Mouse (Mus musculus): ENCODE measurements around the gene Ddx19b.
A peak's percentile ranks its signal among the peaks of the same experiment; 100 is the strongest.
"Not testable (repeated sequence)": the region's sequence is repeated elsewhere in the genome, so short reads cannot be mapped to it uniquely, and the experiment has no call there.

Gene Ddx19b

DNA sequence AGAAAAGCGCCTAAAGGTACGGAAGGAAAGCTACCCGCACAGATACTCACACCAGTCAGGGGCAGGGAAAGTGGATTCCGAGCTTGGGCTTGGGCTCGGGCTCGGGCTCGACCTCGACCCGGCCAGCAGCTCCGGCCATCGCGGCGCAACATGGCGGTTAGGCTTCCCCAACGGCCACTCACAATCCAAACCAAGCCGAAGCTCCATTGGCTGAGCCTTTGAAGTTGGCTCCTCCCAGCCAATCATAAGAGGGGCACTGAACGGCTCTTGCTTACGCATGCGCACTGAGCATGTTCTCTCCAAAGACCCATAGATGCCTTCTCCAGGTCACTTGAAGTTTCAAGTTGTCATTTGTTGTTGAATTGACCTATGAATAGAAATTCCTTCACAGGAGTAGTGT lies at the start of gene Ddx19b:
Ddx19b (minus strand) TSS at position 180 of the 400 bp plus-strand sequence.
- DNase-seq (ENCODE audit: low spot score in 2 of 2), result no peak

- no peak for DNase-seq (ENCODE audit: low spot score in 2 of 2)
Observed at GRCm38 (mm10) chr8:111079861-111080271, 48.3 kb upstream of the Ddx19b start.

DNA sequence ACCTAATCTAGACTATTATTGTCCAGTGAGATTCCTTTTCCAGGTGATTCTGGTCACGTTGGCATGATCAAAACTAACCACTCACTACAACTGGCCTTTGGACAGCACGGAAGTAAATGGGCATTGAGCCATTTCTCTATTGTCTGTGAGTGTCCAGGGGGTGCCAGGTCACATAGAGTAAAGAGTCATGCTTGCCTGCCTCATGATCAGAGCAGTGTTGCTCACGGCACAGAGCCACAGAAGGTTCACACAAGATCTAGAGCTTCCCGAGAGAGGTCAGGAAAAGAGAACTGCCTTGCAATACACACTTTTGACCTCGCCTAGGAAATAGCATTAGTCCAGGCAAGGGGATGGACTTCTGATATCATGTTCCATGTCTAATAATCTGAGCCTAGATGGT lies 47.9 kb upstream of the Ddx19b start:
- no peak for DNase-seq (ENCODE audit: low spot score in 2 of 2)

- DNase-seq (ENCODE audit: low spot score in 2 of 2), result peak in 1 of 2 experiments; percentile 45
Observed at GRCm38 (mm10) chr8:111075926-111076325, 44.4 kb upstream of the Ddx19b start.

DNA sequence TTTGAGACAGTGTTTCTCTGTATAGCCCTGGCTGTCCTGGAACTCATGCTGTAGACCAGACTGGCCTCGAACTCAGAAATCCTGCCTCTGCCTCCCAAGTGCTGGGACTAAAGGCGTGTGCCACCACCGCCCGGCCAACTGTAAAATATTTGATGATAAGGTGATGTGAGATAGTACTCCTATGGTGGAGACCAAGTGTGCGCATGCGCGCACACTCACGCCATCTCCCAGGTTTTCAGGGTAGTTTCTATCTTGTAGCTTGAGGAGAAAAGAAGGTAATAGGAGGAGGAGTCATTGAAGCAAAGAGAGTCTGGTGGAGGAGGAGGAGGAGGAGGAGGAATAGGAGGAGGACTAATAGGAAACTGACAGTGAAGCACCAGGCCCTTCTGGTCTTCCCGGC lies 37.1 kb upstream of the Ddx19b start:
- not testable (repeated sequence) for DNase-seq (ENCODE audit: low spot score in 2 of 2)

DNA sequence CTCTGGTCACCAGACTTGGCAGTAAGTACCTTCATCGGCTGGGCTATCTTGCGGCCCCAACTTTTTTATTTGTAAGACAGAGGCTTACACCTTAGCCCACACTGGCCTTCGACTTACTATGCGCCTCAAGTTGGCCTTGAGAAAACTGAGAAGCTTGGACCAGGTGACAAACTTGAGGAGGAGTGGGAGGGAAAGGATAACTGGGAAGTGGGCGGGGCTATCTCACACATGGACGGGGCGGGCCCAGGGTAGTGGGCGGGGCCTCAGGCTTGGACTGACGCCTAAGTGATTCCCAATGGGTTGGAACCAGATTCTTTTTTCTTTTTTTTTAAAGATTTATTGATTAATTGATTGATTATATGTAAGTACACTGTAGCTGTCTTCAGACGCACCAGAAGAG lies 35.9 kb upstream of the Ddx19b start:
- no peak for DNase-seq (ENCODE audit: low spot score in 2 of 2)

- no peak for DNase-seq (ENCODE audit: low spot score in 2 of 2)
Observed at GRCm38 (mm10) chr8:111066308-111066707, 34.8 kb upstream of the Ddx19b start.

- DNase-seq (ENCODE audit: low spot score in 2 of 2), result no peak
Observed at GRCm38 (mm10) chr8:111062893-111063292, 31.3 kb upstream of the Ddx19b start.

- peak; percentile 90 to 91 for DNase-seq (ENCODE audit: low spot score in 2 of 2)
Observed at GRCm38 (mm10) chr8:111062072-111062757, 30.7 kb upstream of the Ddx19b start.

GRCm38 (mm10) chr8:111061688-111062071 lies 30.1 kb upstream of the Ddx19b start:
- DNase-seq (ENCODE audit: low spot score in 2 of 2), result no peak

GRCm38 (mm10) chr8:111058946-111059572 lies 27.5 kb upstream of the Ddx19b start:
- no peak for DNase-seq (ENCODE audit: low spot score in 2 of 2)

DNA sequence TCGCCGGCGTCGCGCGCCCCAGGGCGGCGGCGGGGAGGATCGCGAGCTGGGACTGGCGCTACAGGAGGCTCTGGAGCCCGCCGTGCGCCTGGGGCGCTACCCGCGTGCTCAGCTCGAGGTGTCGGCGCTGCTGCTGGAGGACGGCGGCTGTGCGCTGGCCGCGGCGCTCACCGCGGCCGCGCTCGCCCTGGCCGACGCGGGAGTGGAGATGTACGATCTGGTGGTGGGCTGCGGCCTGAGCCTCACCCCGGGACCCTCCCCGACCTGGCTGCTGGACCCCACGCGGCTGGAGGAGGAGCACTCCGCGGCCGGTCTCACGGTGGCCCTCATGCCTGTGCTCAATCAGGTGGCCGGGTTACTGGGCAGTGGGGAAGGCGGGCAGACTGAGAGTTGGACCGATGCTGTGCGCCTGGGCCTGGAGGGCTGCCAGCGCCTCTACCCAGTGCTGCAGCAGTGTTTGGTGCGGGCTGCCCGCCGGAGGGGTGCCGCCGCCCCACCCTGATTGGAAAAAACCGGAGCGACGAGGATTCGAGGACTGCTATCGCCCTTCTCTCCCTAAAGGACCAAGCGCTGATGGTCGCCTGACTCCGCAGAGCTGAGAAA lies 25.2 kb upstream of the Ddx19b start:
- DNase-seq (ENCODE audit: low spot score in 2 of 2), result peak; percentile 66 to 68

DNA sequence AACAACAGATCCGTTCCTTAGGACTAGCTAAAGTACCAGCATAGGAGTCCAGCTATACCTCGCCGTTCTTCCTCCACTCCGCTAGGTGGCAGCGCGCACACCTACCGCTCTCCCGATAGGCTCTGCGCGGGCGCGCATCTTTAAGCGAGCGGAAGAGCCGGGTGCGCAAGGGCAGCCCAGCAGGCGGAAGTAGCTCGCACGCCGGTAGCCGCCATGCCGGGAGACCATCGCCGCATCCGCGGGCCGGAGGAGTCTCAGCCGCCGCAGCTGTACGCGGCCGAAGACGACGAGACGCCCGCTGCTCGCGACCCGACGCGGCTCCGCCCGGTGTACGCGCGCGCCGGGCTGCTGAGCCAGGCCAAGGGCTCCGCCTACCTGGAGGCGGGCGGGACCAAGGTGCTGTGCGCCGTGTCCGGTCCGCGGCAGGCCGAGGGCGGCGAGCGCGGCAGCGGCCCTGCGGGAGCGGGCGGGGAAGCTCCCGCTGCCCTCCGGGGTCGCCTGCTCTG lies 24.7 kb upstream of the Ddx19b start, which contains the start of gene Exosc6:
Exosc6 (plus strand) TSS at position 182 of the 506 bp plus-strand sequence.
- DNase-seq (ENCODE audit: low spot score in 2 of 2), result peak; percentile 95 to 96

GRCm38 (mm10) chr8:111055661-111056060 lies 24.1 kb upstream of the Ddx19b start:
- no peak for DNase-seq (ENCODE audit: low spot score in 2 of 2)

DNA sequence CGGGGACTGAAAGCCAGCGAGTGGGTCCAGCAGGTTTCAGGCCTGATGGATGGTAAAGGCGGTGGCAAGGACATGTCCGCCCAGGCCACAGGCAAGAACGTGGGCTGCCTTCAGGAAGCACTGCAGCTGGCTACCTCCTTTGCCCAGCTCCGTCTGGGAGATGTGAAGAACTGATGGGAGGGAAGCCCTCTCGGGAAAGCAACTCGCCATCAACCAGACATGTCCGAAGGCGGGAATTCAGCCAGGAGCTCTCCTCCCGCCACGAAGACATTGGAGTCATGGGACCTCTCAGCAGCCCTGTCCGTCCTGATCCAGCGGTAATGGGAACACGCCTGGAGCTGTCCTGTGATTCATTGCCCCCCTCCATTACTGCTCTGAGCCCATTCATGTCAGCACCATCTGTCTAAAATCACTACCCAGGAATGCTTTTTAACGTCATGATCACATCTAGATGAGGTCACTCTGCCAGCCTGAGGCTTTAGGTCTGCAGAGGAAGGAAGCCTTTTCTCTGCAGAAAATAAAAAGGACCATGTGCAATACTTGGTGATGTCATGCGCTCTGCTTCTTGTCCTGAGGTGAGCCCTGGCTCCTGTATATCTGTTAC lies 23.6 kb upstream of the Ddx19b start:
- DNase-seq (ENCODE audit: low spot score in 2 of 2), result no peak

DNA sequence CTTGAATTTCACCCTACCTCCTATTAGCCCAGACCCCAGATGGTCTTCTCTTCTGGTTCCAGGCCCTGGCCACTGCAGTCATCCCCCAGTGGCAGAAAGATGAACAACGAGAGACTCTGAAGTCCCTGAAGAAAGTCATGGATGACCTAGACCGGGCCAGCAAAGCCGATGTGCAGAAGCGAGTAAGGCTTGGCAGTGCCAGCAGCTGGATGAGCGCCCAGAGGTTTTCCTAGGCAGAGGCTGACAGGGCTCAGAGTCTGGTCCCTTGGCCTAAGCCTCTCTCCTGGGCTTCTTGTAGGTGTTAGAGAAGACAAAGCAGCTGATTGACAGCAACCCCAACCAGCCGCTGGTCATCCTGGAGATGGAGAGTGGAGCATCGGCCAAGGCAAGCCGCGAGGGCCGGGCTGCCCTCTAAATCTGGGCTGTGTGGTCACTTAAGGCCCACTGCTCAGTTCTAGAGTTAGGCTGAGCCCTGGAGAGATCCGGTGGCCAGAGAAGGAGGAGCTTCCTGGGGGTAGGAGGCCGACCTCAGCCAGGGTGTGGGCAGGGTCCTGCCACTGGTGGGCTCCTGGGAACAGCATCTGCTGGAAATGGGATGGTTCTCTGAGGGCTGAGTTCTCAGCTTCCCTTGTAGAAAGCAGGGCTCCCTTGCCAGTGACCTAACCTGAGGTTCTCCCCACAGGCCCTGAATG lies 22.4 kb upstream of the Ddx19b start:
- peak in 1 of 2 experiments; percentile 39 for DNase-seq (ENCODE audit: low spot score in 2 of 2)

- DNase-seq (ENCODE audit: low spot score in 2 of 2), result no peak
Observed at GRCm38 (mm10) chr8:111049106-111049505, 17.6 kb upstream of the Ddx19b start.

- no peak for DNase-seq (ENCODE audit: low spot score in 2 of 2)
Observed at GRCm38 (mm10) chr8:111048694-111049093, 17.1 kb upstream of the Ddx19b start.

DNA sequence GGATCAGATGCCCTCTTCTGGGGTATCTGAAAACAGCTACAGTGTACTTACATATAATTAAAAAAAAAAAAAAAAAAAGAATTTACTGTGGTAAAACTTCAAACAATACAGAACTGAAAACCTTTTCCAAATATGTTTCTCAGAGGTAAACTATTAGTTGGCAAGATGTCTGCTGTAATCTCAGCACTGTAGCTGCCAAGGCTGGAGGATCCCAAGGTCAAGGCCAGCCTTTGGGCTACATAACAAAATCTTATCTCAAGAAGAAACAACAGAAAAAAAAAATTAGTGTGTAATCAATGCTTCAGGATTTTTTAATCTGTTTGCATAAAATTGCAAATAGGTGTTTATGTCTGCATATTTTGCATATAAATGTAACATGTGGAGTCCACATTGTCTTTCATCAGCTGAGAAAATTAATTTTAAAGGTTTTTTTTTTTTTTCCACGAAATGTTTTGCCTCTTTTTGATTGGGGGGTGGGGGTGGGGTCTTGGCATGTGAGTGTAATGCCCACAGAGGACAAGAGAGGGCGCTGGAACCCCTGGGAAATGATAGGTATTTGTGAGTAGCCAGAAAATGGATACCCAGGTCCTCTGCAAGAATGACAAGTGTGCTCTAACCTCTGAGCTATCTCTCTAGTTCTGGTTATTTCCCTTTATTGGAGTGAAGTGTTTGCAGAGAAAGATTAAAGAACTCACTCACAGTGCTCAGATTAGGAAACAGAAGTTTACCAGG lies 12.6 kb upstream of the Ddx19b start:
- no peak for DNase-seq (ENCODE audit: low spot score in 2 of 2)

DNA sequence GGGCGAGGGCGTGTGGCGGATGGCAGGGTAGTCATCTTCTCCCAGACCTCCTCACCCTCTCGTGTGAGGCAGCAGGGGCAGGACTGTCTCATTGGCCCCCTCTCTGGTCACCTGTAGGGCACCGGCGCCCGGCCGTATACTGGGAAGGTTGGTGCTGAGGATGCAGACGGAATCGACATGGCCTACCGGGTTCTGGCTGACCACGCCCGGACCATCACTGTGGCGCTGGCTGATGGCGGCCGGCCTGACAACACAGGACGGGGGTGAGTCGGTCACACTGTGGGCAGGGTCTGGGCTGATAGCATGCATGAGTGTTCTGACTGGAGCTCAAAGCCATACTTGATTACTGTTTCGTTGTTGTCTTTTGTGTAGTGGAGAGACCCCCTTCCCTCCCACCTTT lies 11.0 kb upstream of the Ddx19b start:
- no peak for DNase-seq (ENCODE audit: low spot score in 2 of 2)

DNA sequence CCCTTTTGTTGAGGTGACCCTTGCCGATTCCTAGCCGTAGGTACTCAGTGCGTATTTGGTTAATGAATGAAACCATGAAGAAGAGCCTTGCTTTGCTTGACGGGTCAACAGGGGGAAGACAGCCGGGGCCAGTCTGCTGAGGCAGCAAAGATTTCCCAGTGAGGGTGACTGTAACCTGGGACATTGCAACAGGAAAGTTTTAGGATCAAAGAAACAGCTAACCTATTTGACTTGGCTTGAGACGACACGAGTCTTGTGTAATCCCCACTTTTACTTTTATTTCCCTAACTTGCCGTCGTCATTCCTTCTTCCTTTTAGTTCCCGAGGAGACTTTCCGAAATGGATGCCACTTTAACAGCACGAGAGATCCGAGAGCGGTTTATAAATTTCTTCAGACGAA lies 5.0 kb upstream of the Ddx19b start:
- no peak for DNase-seq (ENCODE audit: low spot score in 2 of 2)
